Mouse (Mus musculus): ENCODE measurements around the gene Irf6. TPM values are rescaled to one million over a fixed set of nuclear protein-coding genes. Genes with fewer than 3 reads are reported as not detected.

Gene Irf6
- polyA plus RNA-seq, 1 experiment from 2014 or later: 8.7 TPM

DNA sequence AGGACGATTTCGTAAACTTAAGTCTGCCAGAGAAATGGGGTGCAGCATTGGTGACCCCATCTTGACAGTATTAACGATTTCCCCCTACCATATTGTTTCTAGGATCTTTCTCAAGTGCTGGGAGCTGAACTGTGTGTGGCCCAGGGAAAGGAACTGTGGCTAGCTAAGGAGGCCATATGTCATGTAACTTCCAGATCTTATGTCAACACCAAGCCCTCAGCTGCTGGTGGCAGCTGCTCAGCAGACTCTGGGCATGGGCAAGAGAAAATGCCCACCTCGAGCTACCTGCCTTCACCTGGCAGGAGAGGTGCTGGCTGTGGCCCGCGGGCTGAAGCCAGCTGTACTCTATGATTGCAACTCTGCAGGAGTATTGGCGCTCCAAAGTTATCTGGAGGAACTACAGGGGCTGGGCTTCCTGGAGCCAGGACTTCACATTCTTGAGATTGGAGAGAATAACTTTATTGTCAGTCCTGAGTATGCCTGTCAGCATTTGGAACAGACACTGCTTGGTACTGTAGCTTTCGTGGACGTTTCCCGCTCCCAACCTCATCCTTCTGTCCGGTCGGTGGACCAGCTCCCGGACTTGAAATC, 21.3 kb downstream of the Irf6 start:
- no peak for ATAC-seq (ENCODE audit: insufficient number of reproducible peaks, insufficient read depth, low FRiP score, low TSS enrichment, low read depth)
- WGBS: 87% methylated on average over 13 of the region's 13 CpGs
- no peaks in the 10 kb centered on the region for H3K27me3 ChIP-seq
- H3K4me2 ChIP-seq: peak overlapping the region; percentile 78
- peaks cover 12% of the 10 kb centered on the region for H3K4me1 ChIP-seq (replicated peaks)
- H3K36me3 ChIP-seq: no peaks in the 10 kb centered on the region
- H3K9ac ChIP-seq (replicated peaks): peak overlapping the region; percentile 77; the same call in 1 of the 2 replicates
- H3K4me3 ChIP-seq (replicated peaks): peak overlapping the region; percentile 65
- no peaks in the 10 kb centered on the region for H3K9me3 ChIP-seq
- H3K27ac ChIP-seq: peak overlapping the region; percentile 87; the same call in 1 of the 2 replicates

DNA sequence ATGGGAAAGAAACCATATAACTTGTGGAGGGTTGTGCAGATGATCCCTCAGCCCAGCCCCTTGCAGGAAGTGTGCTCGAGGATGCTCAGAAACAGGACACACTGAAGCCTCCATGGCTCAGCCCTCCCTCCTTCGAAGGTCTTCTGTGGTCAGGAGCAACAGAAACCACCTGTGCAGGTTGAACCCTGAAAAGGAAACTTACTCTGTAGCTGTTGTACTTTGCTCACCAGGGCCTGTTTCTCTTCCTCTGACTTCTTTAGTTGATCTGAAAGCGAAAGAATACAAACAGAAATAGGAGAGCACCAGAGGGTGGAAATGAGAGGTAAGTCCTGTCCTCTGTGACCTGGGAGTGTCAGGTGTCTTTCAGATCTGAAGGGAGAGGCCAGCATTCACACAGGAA, 28.2 kb downstream of the Irf6 start:
- 86% methylated on average over 3 of the region's 3 CpGs for WGBS
- Histone ChIP-seq H3K4me1 (replicated peaks) (0 out of 2 replicates have a peak, but pooled peaks cover 6% of the 10 kb centered on the region), H3K36me3 (no peaks in the 10 kb centered on the region), H3K9ac (replicated peaks) (no peak overlapping the region), H3K9me3 (no peaks in the 10 kb centered on the region), H3K27ac (no peak overlapping the region), H3K27me3 (no peaks in the 10 kb centered on the region; the same call in 1 of the 2 replicates), H3K4me3 (replicated peaks) (no peak overlapping the region), H3K4me2 (no peak overlapping the region)
- ATAC-seq (ENCODE audit: insufficient number of reproducible peaks, insufficient read depth, low FRiP score, low TSS enrichment, low read depth): no peak

DNA sequence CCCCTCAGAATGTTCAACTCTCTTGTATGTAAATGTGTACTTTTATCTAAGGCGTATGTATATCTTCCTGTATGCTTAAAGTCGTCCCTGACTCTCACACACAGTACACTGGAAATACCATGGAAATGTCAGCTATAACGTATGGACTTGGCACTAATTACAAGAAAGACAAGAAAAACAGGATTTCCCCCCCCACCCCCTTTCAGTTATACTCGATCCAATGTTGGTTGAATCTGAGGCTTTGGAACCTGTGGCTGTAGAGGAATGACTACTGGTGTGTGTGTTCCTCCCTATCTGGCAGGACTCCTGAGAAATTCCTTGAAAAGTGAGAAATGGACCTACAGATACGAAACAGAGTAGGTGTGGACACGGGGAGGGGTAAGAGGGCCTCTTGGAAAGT, 35.3 kb downstream of the Irf6 start:
- WGBS: 88% methylated on average over 6 of the region's 6 CpGs
- Histone ChIP-seq H3K36me3 (no peaks in the 10 kb centered on the region), H3K4me3 (replicated peaks) (no peak overlapping the region), H3K9ac (replicated peaks) (no peak overlapping the region), H3K4me1 (replicated peaks) (peaks cover 31% of the 10 kb centered on the region), H3K9me3 (no peaks in the 10 kb centered on the region), H3K27ac (peak overlapping the region; percentile 84; the same call in 1 of the 2 replicates), H3K27me3 (no peaks in the 10 kb centered on the region; the same call in 1 of the 2 replicates), H3K4me2 (no peak overlapping the region)
- ATAC-seq (ENCODE audit: insufficient number of reproducible peaks, insufficient read depth, low FRiP score, low TSS enrichment, low read depth): no peak

DNA sequence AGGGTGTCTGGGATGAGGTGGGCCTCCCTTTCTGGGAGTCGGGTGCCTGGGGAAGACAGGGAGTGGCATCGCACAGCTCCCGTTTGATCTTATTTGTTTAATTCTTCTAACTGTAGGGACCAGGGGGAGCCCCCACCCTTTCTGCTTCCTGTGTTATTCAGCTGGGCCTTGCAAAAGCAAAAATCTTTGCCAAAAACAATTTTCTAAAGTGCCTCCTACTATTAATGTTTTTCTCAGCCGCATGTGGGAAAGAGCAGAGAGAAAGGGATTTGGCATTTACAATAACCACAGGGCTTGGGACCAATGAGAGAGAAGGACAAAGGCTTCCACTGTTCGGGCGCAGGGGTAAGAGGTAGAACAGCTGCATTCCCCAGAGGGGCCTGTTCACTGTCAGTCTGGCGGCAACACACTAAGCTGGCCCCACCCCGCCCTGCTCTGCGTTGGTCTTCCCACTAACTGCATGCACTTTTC, 36.3 kb downstream of the Irf6 start:
- no peaks in the 10 kb centered on the region for H3K9me3 ChIP-seq
- ATAC-seq (ENCODE audit: insufficient number of reproducible peaks, insufficient read depth, low FRiP score, low TSS enrichment, low read depth): peak; percentile 93
- peaks cover 31% of the 10 kb centered on the region for H3K4me1 ChIP-seq (replicated peaks)
- H3K36me3 ChIP-seq: no peaks in the 10 kb centered on the region
- WGBS: 16% methylated on average over 9 of the region's 9 CpGs
- H3K4me2 ChIP-seq: peak overlapping the region; percentile 30
- H3K9ac ChIP-seq (replicated peaks): peak overlapping the region; percentile 12; the same call in 1 of the 2 replicates
- no peaks in the 10 kb centered on the region; the same call in 1 of the 2 replicates for H3K27me3 ChIP-seq
- no peak overlapping the region for H3K4me3 ChIP-seq (replicated peaks)
- H3K27ac ChIP-seq: peak overlapping the region; percentile 84

DNA sequence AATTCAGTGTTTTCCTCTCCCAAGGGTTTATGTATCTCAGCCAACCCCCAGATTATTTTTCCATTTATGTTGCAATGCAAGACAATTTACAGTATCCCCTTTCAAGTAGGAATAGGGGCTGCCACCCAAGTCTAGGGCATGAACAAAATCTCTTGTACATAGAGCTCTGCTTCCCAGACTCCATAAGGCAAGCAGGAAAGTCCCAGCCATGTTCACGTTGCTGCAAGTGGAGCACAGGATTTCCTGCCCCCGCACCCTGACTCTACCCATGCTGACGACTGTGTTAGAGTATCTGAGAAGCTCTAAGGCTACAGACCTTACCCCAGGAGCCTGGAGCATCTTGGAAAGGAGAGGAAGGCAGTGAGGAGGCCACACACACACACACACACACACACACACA, 36.9 kb downstream of the Irf6 start:
- Histone ChIP-seq H3K9me3 (no peaks in the 10 kb centered on the region), H3K27ac (peak overlapping the region; percentile 84), H3K4me2 (peak overlapping the region; percentile 30; the same call in 1 of the 2 replicates), H3K36me3 (no peaks in the 10 kb centered on the region), H3K4me3 (replicated peaks) (no peak overlapping the region), H3K4me1 (replicated peaks) (peaks cover 26% of the 10 kb centered on the region), H3K27me3 (no peaks in the 10 kb centered on the region; the same call in 1 of the 2 replicates), H3K9ac (replicated peaks) (no peak overlapping the region)
- no peak for ATAC-seq (ENCODE audit: insufficient number of reproducible peaks, insufficient read depth, low FRiP score, low TSS enrichment, low read depth)
- WGBS: 53% methylated on average over 3 of the region's 3 CpGs

DNA sequence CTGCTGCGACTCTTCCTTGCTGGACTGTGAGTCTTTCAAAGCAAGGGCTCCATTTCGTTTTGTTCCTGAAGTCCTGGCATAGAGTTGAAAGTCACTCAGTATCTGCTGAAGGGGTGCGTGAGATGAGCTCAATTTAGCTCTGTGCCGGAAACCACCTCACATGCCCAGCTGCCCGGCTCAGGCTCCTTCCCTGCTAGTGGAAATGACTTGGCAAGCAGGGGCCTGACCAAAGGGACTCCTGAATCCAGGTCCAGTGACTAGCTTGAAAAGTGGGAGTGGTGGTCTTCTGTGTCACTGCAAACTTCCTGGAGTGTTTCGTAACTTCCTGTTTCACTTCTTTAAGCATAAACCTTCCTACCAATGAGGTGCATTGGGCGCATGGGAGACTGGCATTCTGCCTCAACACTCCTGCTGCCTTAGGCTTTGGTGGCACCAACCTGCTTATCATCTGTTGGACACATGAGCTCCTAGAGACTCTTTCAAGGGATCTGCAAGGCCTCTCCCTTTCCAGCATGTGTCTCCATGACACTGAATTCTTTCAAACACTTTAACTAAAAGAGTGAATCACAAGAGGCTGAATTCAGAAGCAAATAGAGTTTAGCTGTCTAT, 38.9 kb downstream of the Irf6 start:
- no peak overlapping the region for H3K27ac ChIP-seq
- H3K9ac ChIP-seq (replicated peaks): no peak overlapping the region
- 91% methylated on average over 7 of the region's 7 CpGs for WGBS
- no peaks in the 10 kb centered on the region for H3K36me3 ChIP-seq
- no peaks in the 10 kb centered on the region for H3K27me3 ChIP-seq
- H3K9me3 ChIP-seq: no peaks in the 10 kb centered on the region
- no peak overlapping the region for H3K4me3 ChIP-seq (replicated peaks)
- no peak overlapping the region for H3K4me2 ChIP-seq
- peaks cover 25% of the 10 kb centered on the region for H3K4me1 ChIP-seq (replicated peaks)
- no peak for ATAC-seq (ENCODE audit: insufficient number of reproducible peaks, insufficient read depth, low FRiP score, low TSS enrichment, low read depth)

DNA sequence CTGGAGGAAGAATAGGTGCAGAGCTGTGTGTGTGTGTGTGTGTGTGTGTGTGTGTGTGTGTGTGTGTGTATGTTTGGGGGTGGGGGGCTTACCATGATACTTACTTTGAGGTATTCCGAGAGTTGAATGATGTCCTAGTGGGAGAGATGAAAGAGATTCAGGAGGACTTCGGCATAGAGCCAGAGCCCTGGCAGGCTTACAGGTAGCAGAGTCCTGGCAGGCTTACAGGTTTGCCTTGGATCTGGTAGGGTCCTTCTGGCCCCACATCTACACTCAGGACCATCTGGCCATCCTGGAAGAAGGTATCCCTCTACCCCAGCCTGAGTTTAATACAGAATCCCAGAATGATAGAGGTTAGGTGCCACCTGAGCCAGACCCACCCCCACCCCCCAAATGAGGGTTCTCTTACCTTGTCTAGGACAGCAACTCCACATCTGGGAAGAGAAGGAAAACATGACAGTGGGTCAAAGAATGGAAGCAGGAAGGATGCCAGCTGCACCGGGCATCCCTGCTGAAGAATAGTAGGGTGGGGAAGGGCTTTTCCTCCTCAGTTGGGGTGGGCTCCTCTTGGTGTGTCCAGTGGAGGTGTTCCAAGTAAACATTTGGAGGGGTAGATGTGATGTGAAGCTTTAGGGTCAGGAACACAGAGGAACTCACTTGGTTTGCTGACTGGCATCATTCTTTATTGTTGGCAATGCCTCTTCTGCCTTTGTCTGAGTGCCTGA, 41.7 kb downstream of the Irf6 start:
- Histone ChIP-seq H3K4me1 (replicated peaks) (peaks cover 10% of the 10 kb centered on the region), H3K36me3 (no peaks in the 10 kb centered on the region), H3K27ac (no peak overlapping the region), H3K4me3 (replicated peaks) (no peak overlapping the region), H3K27me3 (no peaks in the 10 kb centered on the region), H3K9me3 (no peaks in the 10 kb centered on the region), H3K4me2 (no peak overlapping the region), H3K9ac (replicated peaks) (no peak overlapping the region)
- no peak for ATAC-seq (ENCODE audit: insufficient number of reproducible peaks, insufficient read depth, low FRiP score, low TSS enrichment, low read depth)
- WGBS: 83% methylated on average over 3 of the region's 3 CpGs

DNA sequence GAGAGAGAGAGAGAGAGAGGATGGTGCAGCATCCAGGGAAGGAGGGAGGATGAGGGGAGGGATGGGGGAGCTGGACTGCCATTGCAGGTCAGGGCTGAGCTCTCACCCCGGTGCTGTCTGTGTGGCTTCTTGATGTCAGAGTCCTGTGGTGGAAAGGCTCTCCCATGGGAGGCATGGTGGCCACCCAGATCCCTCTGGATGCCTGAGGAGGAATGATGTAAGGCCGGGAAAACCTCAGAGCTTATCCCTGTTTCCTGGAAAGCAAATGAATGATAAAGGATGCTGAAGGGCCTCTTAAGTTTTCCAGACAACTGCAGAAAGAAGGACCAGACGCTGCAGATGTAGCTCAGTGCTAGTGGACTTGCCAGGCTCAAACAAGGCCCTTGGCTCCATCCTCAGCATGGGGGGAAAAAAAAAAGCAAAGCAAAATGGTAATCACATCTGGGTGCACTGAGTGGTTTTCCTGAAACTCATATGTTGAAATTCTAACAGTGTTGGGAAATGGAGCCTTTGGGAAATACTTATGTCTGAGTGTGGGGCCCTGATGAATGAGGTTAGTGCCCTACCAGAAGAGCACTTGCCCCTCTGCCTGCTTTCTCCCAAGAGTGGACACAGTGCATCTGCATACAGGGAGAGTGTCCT, 42.4 kb downstream of the Irf6 start:
- Histone ChIP-seq H3K9ac (replicated peaks) (no peak overlapping the region), H3K4me1 (replicated peaks) (peaks cover 3% of the 10 kb centered on the region), H3K27me3 (no peaks in the 10 kb centered on the region), H3K36me3 (no peaks in the 10 kb centered on the region), H3K4me2 (no peak overlapping the region), H3K4me3 (replicated peaks) (no peak overlapping the region), H3K9me3 (no peaks in the 10 kb centered on the region), H3K27ac (0 out of 2 replicates have a peak overlapping the region, but pooled peaks have one; percentile 17)
- WGBS: 72% methylated on average over 3 of the region's 3 CpGs
- no peak for ATAC-seq (ENCODE audit: insufficient number of reproducible peaks, insufficient read depth, low FRiP score, low TSS enrichment, low read depth)

DNA sequence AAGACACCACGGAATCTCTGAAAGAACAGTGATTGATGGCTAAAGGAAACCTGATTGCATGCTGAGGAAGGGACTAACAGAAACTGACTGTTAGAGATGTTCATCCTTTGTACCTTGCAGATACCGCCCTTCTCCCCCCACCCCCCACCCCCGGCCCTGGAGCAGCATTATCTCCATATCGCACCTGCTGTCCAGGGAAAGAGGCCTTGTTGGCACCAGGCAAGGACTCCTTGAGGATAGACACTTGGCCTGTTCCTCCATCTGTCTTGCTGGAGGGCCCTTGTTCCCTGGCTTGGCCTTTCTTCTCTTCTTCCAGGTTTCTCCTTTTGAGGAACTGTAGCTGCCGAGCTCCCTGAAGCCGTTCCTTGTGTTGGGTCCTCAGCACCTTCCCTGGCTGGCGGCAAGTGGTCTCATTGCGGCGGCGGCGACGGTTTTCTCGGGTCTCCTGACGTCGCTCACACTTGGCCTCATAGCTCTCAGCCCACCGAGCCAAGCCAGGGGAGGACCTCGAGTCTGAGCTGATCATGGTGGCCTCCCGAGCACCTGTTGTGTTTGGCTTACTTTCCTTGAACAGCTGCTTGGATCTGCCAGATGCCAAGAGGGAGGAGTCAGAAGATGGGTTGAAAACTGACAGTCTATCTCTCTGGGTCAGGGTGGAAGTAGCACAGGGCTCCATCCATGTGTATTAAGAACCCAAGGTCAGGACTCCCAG, 44.7 kb downstream of the Irf6 start:
- WGBS: 86% methylated on average over 18 of the region's 18 CpGs

DNA sequence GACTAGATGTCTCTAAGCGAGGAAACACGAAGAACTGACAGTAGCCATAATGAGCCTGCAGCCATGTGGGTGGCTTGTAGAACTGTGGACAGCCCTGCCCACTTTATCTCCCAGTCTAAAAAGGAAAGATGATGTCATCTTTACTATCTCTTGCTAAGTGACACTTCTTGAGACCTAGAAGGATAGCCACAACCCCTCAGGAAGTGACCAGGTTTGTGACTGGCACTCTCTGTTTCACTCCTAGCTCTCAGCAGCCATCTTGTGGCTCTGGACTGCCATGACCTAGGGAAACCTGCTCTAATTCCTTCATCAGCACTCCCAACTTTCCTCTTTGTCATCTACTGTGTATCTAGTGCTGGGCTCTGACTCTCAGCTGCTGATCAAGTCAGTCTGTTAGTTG, 45.4 kb downstream of the Irf6 start:
- no peak overlapping the region for H3K9ac ChIP-seq (replicated peaks)
- H3K4me1 ChIP-seq (replicated peaks): no peaks in the 10 kb centered on the region
- no peak; the same call in 1 of the 2 replicates for ATAC-seq (ENCODE audit: insufficient number of reproducible peaks, insufficient read depth, low FRiP score, low TSS enrichment, low read depth)
- WGBS: 85% methylated on average over 2 of the region's 2 CpGs
- H3K27me3 ChIP-seq: no peaks in the 10 kb centered on the region
- H3K9me3 ChIP-seq: no peaks in the 10 kb centered on the region
- no peak overlapping the region for H3K4me2 ChIP-seq
- H3K27ac ChIP-seq: no peak overlapping the region
- no peak overlapping the region for H3K4me3 ChIP-seq (replicated peaks)
- no peaks in the 10 kb centered on the region for H3K36me3 ChIP-seq

More for the DNA sequence above, 44.7 kb downstream of the Irf6 start:
- Histone ChIP-seq H3K9ac (replicated peaks) (no peak overlapping the region), H3K4me3 (replicated peaks) (no peak overlapping the region), H3K4me2 (no peak overlapping the region), H3K27me3 (no peaks in the 10 kb centered on the region), H3K4me1 (replicated peaks) (no peaks in the 10 kb centered on the region), H3K27ac (no peak overlapping the region), H3K36me3 (no peaks in the 10 kb centered on the region), H3K9me3 (no peaks in the 10 kb centered on the region)
- ATAC-seq (ENCODE audit: insufficient number of reproducible peaks, insufficient read depth, low FRiP score, low TSS enrichment, low read depth): no peak
